13 mouse cellular contexts compared by ENCODE assay signal in the genomic region with DNA sequence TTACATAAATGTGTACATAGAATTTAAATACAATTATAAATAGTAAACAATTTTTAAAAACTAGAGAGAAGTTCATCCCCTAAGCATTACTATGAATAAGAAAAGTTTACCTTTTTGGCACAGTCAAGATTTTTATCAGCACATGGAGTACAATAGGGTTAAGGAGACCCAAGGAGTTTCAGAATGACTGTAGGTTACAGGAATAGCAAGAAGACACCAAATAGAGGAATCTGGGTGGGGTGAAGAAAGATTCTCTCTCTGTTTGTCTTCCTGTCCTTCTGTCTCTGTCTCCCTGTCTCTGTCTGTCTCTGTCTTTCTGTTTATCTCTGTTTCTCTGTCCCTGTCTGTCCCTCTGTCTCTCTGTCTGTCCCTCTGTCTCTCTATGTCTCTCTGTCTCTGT.
"Had no signal": no experiment of that assay in that cellular context is flagged by ENCODE, and none has a peak within 500 bp of the region (broad histone marks: within the 10 kb centered on the region; RNA-seq: fewer than 3 reads in every experiment).

No protein-coding gene starts in this region.

- H3K9me3 ChIP-seq: lung, embryonic 15.5 days; megakaryocyte, embryonic 14.5 days; midbrain, embryonic 13.5 days; midbrain, embryonic 15.5 days had no signal

- ATAC-seq: liver, postnatal 0 days; lung, postnatal 0 days; midbrain, embryonic 13.5 days; midbrain, embryonic 15.5 days had no signal

- H3K4me3 ChIP-seq: lung, embryonic 15.5 days; megakaryocyte, embryonic 14.5 days; midbrain, embryonic 13.5 days; midbrain, embryonic 15.5 days; neural tube, embryonic 12.5 days had no signal

- H3K4me1 ChIP-seq: lung, embryonic 15.5 days; midbrain, embryonic 13.5 days; midbrain, embryonic 15.5 days; neural tube, embryonic 12.5 days had no signal

- H3K36me3 ChIP-seq: lung, embryonic 15.5 days; midbrain, embryonic 13.5 days; midbrain, embryonic 15.5 days; neural tube, embryonic 12.5 days had no signal

- DNase-seq: liver, postnatal 0 days; lung, adult 2 months; lung, postnatal 14 days; lung, postnatal 36 days; right cerebral cortex, postnatal 14 days; thymus, postnatal 36 days had no signal

- H3K27ac ChIP-seq: lung, embryonic 15.5 days; macrophage; midbrain, embryonic 13.5 days; midbrain, embryonic 15.5 days; neural tube, embryonic 12.5 days had no signal

- H3K4me2 ChIP-seq: lung, embryonic 15.5 days; midbrain, embryonic 13.5 days; midbrain, embryonic 15.5 days; neural tube, embryonic 12.5 days had no signal

- H3K27me3 ChIP-seq: lung, embryonic 15.5 days; megakaryocyte, embryonic 14.5 days; midbrain, embryonic 13.5 days; midbrain, embryonic 15.5 days; neural tube, embryonic 12.5 days had no signal

- H3K9ac ChIP-seq: liver, postnatal 0 days; lung, embryonic 15.5 days; midbrain, embryonic 13.5 days; midbrain, embryonic 15.5 days; neural tube, embryonic 12.5 days had no signal
